ENCODE assay signal across 20 mouse cellular contexts in genomic region chr10:86878721-86879120, GRCm38 (mm10).
DNase-seq lines count a peak whose midpoint lies in the region; ATAC-seq lines count a peak whose summit lies in the region.
"Had no signal": no experiment of that assay in that cellular context is flagged by ENCODE, and none has a peak within 500 bp of the region (broad histone marks: within the 10 kb centered on the region; RNA-seq: fewer than 3 reads in every experiment).

No protein-coding gene starts in this region.

- ATAC-seq in kidney, embryonic 16.5 days (ENCODE audit: low FRiP score, low TSS enrichment) = no peak
- ATAC-seq: activated CD4-positive, CD25-positive, alpha-beta regulatory T cell, adult 4 months; forebrain, embryonic 14.5 days; Patski had no signal

- H3K4me2 ChIP-seq in kidney, embryonic 16.5 days (replicated peaks; ENCODE audit: low read depth, low read length) = no peak overlapping the region
- H3K4me2 ChIP-seq: heart, embryonic 12.5 days; hindbrain, embryonic 14.5 days had no signal

- H3K9ac ChIP-seq in kidney, embryonic 16.5 days (replicated peaks; ENCODE audit: low read length) = no peak overlapping the region
- H3K9ac ChIP-seq: heart, embryonic 12.5 days; hindbrain, embryonic 14.5 days had no signal

- H3K27me3 ChIP-seq in heart, embryonic 10.5 days (ENCODE audit: insufficient read depth, poor library complexity, severe bottlenecking) = no peaks in the 10 kb centered on the region
- H3K27me3 ChIP-seq in kidney, embryonic 16.5 days (ENCODE audit: insufficient read depth, low read length) = no peaks in the 10 kb centered on the region
- H3K27me3 ChIP-seq: heart, embryonic 12.5 days; Patski had no signal

- H3K4me3 ChIP-seq in heart, embryonic 10.5 days = no peak overlapping the region
- H3K4me3 ChIP-seq in kidney, embryonic 16.5 days (ENCODE audit: low read length) = no peak overlapping the region
- H3K4me3 ChIP-seq: embryonic facial prominence, embryonic 10.5 days; forebrain, embryonic 10.5 days; heart, adult 2 months; heart, embryonic 12.5 days; hindbrain, embryonic 10.5 days had no signal

- WGBS in heart, embryonic 10.5 days = 82% methylated on average over 7 of the region's 7 CpGs
- WGBS in kidney, embryonic 16.5 days = 32% methylated on average over 7 of the region's 7 CpGs

- no peaks in the 10 kb centered on the region for H3K36me3 ChIP-seq in heart, embryonic 10.5 days
- H3K36me3 ChIP-seq in kidney, embryonic 16.5 days (ENCODE audit: insufficient read depth, low read length) = no peaks in the 10 kb centered on the region
- H3K36me3 ChIP-seq: embryonic facial prominence, embryonic 10.5 days; forebrain, embryonic 10.5 days; heart, embryonic 12.5 days; hindbrain, embryonic 10.5 days had no signal

- no peaks in the 10 kb centered on the region for H3K4me1 ChIP-seq in heart, embryonic 10.5 days
- H3K4me1 ChIP-seq in kidney, embryonic 16.5 days (ENCODE audit: insufficient read depth, low read length) = no peaks in the 10 kb centered on the region
- H3K4me1 ChIP-seq: embryonic facial prominence, embryonic 10.5 days; heart, embryonic 12.5 days had no signal

- no peak overlapping the region for H3K27ac ChIP-seq in heart, embryonic 10.5 days
- no peak overlapping the region for H3K27ac ChIP-seq in kidney, embryonic 16.5 days (ENCODE audit: low read length)
- H3K27ac ChIP-seq: embryonic facial prominence, embryonic 10.5 days; forebrain, embryonic 10.5 days; heart, adult 2 months; hindbrain, embryonic 10.5 days; hindbrain, embryonic 14.5 days had no signal

- no peaks in the 10 kb centered on the region for H3K9me3 ChIP-seq in heart, embryonic 10.5 days
- no peaks in the 10 kb centered on the region for H3K9me3 ChIP-seq in kidney, embryonic 16.5 days (ENCODE audit: low read length)
- H3K9me3 ChIP-seq: embryonic facial prominence, embryonic 10.5 days; forebrain, embryonic 10.5 days; heart, embryonic 12.5 days; hindbrain, embryonic 10.5 days had no signal

- peak; percentile 58 for DNase-seq in heart, adult 11 months
- no peak for DNase-seq in heart, embryonic 10.5 days (ENCODE audit: low spot score)
- peak; percentile 21 for DNase-seq in kidney, postnatal 14 days
- DNase-seq in adipocyte (ENCODE audit: low spot score) = peak; percentile 7
- peak; percentile 12 for DNase-seq in yolk sac, embryonic 10.5 days (ENCODE audit: low spot score)
- DNase-seq in neural tube, embryonic 10.5 days (ENCODE audit: extremely low spot score, low spot score) = no peak
- DNase-seq: adrenal gland, adult 2 months; adrenal gland, postnatal 25 days; cerebellum, adult 2 months; gastrocnemius, postnatal 36 days; heart, adult 2 months had no signal

Comparison
In these comparisons a context has a peak if more than half of its experiments do, and no peak if none do; other contexts are left out.
1. DNase-seq: peak in heart, adult 11 months (single experiment), kidney, postnatal 14 days (single experiment), adipocyte (single experiment) and yolk sac, embryonic 10.5 days (single experiment); none in heart, embryonic 10.5 days (single experiment) and neural tube, embryonic 10.5 days (single experiment).